Mouse (Mus musculus) granulocyte monocyte progenitor cell, adult 5-6 weeks (primary cell): ENCODE data around the gene Prdm12. TPM values are rescaled to one million over a fixed set of nuclear protein-coding genes. Genes with fewer than 3 reads are reported as not detected.
A peak's percentile ranks its signal among the peaks of the same experiment; 100 is the strongest.

ENCODE experiments used
- ATAC-seq: replicated peaks from 2 replicates; pipeline ENCODE4 v1.8.0; 2016; ENCODE audit warnings: mild to moderate bottlenecking, moderate TSS enrichment, inconsistent platforms; ENCODE audit not compliant: poor library complexity, severe bottlenecking
- total RNA-seq, 2 experiments: library from RNA; stranded (forward) in 1 of 2; stranded (reverse) in 1 of 2; fragments of 200-712, 200-1000 nt in 1 of 2; fragments of >200 nt in 1 of 2; fragmentation: Nextera tagmentation in 1 of 2; gene quantifications; 2 replicates each; pipeline ENCODE4 v1.2.3; 2014 to 2017

Prdm12 gene
- total RNA-seq (2014; fragmentation: Nextera tagmentation) (not detected in 2 replicates), total RNA-seq (2017) (not detected in 2 replicates)

DNA sequence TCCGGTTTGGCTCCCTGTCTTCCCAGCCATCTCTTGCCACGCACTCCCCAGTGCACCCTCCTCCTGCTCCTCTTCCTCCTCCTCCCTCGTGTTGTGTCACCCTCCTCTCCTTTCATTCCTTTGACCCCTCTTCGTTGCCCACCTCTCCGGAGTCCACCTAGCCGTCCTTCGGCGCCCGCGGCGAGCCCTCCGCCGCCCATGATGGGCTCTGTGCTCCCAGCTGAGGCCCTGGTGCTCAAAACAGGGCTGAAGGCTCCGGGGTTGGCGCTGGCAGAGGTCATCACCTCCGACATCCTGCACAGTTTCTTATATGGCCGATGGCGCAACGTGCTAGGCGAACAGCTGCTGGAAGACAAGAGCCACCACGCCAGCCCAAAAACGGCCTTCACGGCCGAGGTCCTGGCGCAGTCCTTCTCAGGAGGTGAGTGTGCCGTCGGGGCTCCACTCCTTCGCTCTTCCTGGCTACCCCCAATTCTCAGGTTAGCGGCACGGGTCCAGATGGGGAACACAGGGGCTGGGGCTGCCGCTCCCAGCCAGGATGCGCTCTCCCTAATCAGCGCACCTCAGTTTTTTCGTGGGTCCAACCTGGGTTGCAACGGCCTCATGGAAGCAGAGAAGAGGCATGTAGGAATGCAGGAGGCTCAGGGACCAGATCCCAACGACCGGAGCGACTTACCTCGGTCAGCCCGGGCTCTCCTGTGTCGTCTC lies at the start of gene Prdm12:
Gene Prdm12 (plus strand): TSS at position 137 of the 708 bp plus-strand sequence.
- ATAC-seq, result 0 out of 2 replicates have a peak, but pooled peaks have one; percentile 9

DNA sequence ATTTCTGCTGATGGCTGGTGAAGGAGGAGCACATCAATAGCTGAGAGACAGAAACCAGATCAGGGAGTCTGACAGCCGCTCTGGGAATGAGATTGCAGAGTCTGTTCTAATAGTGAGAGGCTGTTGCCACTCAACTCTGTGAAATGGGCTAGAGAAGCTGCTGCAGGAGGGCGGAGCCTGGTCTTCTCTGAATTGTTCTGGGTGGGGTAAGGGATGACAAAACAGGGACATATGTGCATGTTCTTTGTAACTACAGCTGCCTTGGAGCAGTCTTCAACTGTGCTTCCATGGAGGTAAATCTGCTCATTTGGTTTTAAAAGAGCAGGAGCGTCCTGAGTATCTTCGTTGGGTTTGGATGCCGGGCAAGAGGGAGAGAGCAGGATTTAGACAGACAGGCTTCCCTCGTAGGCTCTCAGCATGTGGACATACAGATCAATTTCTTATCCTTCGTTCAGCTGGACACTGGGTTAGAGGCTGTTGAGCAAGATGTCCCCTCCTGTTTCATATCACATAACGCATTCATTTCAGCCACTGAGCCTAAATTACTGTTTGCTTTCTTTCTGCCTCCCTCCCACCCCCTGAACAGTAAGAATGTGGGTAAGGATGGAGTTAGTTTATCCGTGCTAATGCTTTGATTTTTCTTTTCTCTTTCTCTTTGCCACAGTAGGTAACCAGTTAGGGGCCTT lies 47.9 kb upstream of the Prdm12 start:
- ATAC-seq, result no peak

DNA sequence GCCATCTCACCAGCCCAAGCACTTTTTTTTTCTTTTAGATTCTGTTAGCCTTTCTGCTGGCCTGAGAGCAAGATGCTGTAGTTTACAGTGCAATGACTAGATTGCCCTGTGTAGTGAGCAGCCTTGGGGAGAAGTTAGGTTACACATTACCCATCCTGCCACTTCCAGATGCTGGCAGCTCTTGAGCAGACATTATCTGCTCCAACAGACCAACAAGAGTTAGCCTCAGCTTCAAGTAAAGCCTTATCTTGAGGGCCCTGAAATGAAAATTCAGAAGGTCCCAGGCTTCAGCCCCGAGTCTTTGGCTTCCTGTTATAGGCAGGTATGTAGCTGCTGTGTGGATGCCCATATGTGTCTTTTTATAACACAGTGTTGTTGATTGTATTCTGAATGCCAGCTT lies 32.3 kb upstream of the Prdm12 start:
- ATAC-seq, result no peak

- no peak for ATAC-seq
Measured at GRCm38 (mm10) chr2:31609859-31610261, 30.0 kb upstream of the Prdm12 start.

DNA sequence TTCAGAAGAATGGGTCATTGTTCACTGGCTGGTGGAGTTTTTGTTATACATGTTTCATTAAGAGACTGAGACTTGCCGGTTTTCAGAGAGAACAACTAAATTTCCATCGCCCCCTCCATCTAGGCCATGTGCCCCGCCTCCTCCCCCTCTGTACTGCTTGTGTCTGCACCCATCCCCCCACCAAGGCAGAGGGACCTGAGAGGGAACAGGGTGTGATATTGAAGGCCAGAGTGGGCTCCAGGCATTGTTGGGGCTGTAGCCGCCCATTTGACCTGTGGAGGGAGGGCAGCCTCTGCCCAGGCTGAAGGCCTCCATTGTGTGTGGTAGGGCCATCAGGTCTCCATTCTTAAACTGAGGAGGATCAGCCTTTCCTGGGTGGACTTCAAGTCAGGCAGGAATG lies 28.9 kb upstream of the Prdm12 start:
- ATAC-seq, result no peak

DNA sequence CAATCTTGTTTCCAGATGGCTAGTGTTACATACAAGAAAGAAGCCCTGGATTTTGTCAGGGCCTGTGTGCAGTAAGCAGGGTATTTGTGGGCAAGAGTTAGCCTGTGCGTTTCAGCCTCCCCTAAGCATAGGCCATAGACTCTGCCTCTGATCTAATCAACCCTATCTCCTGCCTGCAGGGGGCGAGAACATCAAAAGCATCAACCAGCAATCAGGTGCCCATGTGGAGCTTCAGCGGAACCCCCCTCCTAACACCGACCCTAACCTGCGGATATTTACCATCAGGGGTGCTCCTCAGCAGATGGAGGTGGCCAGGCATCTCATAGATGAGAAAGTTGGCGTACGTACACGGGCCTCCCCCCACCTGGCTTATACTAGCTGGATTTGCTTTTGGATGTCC lies 28.4 kb upstream of the Prdm12 start:
- ATAC-seq, result no peak

- no peak for ATAC-seq
Measured at GRCm38 (mm10) chr2:31612627-31613026, 27.2 kb upstream of the Prdm12 start.

DNA sequence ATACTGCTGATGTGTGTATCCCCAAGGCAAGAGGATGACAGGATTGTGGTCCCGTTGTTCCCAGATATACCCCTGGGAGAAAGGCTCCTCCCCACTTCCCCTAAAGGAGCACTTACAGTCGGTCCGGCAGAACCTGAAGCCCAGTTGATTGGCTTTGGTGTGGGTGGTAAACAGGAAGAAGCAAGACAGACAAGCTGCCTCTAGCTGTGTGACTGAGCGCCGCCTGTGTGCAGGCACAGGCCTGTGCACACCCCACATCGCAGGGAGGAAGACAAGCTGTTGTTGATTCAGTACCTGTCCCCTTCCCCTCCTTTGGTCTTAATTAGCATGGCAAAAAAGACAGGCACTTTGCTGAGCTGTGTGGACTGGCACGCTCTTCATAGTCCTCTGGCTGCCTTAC lies 26.1 kb upstream of the Prdm12 start:
- ATAC-seq, result no peak

GRCm38 (mm10) chr2:31618484-31619161 lies 21.2 kb upstream of the Prdm12 start:
- ATAC-seq, result no peak

DNA sequence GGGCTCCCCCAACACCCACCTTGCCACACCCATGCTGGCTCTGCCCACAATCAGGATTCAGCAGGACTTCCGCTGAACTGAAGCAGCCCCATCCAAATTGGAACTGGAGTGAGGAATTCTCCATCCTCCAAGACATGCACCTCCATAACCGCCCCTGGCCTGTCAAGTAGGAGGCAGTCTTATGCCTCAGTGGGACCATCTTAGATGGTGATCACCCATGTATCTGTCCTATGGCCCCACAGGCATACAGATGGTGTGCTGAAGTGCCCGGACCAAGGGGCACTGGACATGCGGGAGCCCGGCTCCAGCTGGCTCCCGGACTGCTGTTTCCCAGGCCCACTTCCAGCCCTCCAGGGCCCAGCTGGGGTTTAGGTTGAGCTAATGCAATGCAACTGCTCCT lies 20.6 kb upstream of the Prdm12 start:
- no peak for ATAC-seq

DNA sequence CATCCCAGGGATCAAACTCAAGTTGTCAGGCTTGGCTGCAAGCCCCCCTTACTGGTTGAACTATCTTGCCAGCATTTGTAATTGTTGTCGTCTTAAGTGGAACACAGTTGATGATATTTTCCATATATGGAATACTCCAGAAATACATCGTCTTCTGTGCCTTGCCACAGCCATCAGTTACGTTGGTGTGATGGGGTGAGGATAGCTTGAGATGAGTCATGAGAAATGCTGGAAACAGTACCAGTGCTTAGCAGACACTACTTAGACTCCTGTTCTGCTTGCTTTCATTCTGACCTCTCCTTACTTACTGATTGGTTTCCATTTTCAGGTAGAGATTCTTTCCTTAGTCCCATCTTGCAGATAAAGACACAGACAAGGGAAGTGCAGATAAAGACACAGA lies 6.3 kb upstream of the Prdm12 start:
- ATAC-seq, result no peak

GRCm38 (mm10) chr2:31635281-31636137 lies 4.3 kb upstream of the Prdm12 start:
- ATAC-seq, result no peak

DNA sequence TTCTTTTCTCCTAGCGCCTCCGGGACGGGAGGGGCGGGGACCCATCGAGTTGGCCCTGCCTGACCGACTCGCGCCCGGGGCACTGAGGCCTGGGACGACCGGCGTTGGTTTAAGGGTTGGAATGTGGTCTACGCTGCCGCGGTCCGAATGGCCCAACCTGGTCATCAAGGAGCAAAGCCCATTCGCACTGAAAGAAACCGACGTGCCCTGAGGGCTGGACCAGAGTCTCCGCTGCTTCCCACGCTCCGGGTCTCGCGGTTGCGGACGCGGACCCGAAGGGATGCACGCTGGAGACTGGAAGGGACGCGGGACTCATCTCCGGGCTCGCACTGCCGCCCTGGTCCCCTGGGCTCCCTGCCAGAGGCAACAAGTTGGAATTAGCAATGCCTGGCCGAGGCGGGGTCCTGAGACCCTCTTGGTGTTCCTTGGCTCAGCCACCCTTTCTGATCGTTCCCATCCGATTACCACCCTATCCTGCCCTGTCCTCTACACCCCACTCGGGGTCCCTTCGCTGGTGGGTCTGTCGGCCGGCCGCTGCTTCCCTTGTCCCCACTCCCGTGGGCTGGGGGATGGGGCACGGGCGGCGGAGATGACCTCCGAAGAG lies 3.6 kb upstream of the Prdm12 start:
- ATAC-seq, result no peak

DNA sequence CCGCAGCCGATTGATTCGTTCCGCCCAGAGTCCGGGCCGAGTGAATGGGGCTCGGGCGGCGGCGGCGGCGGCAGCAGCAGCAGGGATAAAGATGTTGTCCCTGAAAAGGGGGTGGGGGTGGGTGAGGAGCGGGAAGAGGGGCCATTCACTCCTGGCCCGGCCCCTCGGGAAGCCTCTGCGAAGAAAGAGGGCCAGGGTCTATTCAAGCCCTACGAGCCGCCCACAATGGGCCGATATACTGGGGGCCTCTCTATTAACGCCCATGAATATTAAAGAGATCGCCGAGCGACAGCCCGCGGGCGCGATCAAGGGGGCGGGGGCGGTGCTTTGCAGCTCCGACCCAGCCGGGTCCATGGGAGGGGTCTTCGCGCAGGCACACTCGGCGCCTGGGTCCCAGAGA lies 3.1 kb upstream of the Prdm12 start:
- ATAC-seq, result no peak

DNA sequence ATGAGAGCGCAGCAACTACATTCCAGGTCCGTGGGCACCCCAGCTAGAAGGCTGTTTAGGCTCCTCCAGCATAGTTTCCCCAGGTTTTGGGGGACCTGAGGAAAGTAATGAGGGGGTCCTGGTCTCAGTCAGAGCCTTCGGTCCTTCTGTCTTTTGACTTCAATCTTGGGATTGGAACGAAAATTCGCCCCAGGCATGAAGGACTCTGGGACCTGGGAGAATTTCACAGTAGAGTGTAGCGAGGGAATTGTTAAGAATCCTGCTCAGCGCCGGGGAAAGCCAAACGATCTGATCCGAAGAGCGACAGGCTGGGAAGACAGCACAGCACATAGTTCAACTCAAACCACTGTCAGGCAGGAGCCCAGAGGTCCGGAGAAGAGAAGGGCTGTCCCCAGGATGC lies 2.5 kb upstream of the Prdm12 start:
- ATAC-seq, result no peak

DNA sequence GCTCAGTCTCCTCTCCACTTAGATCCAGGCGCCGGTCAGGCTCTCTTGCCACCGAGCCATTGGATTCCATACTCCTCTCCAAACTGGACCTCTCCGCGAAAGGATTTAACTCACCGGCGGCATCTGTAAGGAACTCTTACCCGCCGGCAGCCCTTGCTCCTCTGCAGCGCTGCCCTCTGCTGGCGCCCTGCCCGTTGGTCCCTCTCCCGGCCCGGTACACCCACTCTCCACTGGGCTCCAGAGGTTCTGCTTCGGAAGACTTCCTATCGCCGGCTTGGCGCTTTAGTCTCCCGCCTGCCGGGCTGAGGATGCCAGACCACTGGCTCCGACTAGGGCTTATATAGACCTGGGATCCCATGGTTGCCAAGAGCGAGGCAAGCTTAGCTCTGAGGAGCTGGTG lies 2.0 kb upstream of the Prdm12 start:
- ATAC-seq, result no peak

DNA sequence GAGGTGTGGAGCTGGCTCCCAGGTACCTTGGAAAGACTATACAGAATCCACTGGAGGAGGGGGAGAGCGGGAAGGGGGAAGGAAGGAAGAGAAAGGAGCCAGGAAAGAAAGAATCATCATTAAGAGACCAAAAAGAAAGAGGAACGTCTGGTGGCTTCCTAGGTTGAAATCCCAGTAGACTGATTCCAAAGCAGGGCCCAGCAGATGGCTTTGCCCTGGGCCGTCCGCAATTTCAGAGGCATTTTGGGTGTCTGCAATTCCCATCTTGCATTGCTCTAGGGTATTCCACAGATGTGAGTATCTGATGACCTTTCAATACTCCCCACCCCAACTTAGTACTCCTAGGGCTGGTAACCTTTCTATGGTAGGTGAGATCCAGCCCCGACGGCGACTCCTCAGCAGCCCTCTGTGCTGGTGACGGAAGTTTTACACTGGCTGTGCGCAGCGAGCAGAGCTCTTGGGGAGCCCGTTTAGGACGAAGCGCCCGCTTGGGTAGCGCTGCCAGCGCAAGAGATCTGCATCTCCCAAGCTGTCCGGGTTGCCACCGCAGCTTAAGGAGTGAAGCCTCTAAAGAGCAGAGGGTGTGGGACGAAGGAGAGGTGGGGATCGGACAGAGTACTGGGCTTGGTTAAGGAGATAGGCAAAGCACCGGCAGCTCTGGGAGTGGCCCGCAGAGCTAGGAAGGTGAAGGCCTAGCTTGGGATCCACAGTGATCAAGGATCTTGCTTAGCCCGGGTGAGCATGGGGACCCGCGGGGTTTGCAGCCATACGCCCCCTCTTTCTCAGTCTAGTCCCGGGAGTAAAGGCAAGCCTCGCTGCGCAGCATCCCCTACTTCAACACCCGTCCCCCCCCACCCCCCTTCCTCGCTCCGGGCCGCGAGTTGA lies 1.0 kb upstream of the Prdm12 start:
- no peak for ATAC-seq

- ATAC-seq, result no peak
Measured at GRCm38 (mm10) chr2:31639466-31639760, 424 bp upstream of the Prdm12 start.
